Mouse (Mus musculus): ENCODE data around the gene Gpr3.

DNA sequence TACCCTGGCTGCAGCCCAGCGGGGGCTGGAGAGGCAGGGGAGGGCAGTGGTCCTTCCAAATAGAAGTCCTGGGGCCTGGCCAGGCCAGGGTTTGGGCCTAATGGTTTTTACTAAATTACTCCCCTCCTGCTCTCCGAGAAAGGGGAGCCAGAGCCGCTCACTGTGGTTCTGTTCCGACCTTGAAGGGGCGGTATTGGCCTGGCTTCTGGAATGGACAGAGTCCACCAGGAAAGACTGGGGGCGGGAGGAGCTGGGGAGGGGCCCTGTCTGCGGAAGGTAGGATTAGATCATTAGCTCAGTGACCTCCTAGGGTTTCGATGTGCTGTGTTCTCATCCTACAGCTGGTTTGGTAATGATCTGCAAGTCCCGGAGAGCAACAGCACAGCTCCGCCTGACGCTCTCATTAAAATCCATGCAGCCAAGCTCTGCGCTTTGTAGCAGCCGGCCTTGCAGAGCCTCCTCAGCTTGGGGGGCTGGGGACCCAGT lies 14.5 kb downstream of the Gpr3 start:
- TF ChIP-seq CTCF (IDR thresholded peaks at IDR 0.05; ENCODE audit: borderline replicate concordance, control insufficient read depth, extremely low read depth, insufficient read depth, low read length, poor library complexity) (no peak), POLR2A (IDR thresholded peaks at IDR 0.05; ENCODE audit: control insufficient read depth, extremely low read depth, insufficient read depth, low read length, poor library complexity) (no peak)
